8 mouse cellular contexts compared by ENCODE assay signal in the genomic region with DNA sequence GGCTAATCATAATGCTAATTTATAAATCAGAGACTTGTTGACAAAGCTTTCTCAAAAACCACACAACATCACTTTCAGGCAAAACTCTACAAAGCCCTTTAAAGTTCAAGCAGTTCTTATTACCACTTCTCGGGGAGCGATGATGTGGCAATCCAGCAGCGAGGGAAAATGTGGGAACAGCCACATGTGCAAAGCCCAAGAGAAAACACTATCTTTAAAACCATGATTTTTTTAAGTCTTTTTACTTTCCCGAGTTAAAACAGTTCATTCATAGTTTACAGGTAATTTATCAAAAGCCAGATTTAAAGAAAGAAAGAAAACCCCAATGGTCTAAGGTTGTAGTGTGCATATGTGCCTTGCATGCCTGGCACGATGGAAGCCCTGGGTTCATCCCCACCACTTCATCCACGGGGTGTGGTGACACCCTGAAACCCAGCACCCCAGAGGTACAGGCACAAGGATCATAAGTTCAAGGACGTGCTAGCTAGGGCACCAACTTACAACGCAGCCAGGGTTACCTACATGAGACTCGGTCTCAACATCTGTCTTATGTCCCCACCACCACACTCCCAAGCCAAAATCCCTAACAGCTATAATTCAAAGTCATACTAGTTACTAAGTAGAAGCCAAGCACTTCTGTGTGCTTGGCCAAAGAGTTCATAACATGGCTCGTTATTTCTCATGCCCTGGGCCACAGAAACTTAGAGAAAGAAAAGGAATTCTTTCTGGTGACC. TPM values are rescaled to one million over a fixed set of nuclear protein-coding genes. Genes with fewer than 3 reads are reported as not detected.
DNase-seq lines count a peak whose midpoint lies in the region; ATAC-seq and TF ChIP-seq lines count a peak whose summit lies in the region.

No protein-coding gene starts in this region.

- TF ChIP-seq POLR2A in lung, adult 2 months (IDR thresholded peaks at IDR 0.05; ENCODE audit: borderline replicate concordance, extremely low read depth, low read depth, low read length): no peak

- peak overlapping the region; percentile 64 for H3K4me2 ChIP-seq in embryonic facial prominence, embryonic 11.5 days (ENCODE audit: low read depth, low read length)
- peak overlapping the region; percentile 89 for H3K4me2 ChIP-seq in hindbrain, embryonic 14.5 days (replicated peaks)

- peaks cover 58% of the 10 kb centered on the region for H3K79me2 ChIP-seq in macrophage (ENCODE audit: inconsistent target)

- no peaks in the 10 kb centered on the region for H3K9me3 ChIP-seq in embryonic facial prominence, embryonic 11.5 days (replicated peaks; ENCODE audit: control insufficient read depth, low read length)
- no peaks in the 10 kb centered on the region for H3K9me3 ChIP-seq in hindbrain, embryonic 14.5 days (ENCODE audit: control insufficient read depth, low read length)

- no peak for TF ChIP-seq CTCF in lung, adult 2 months (IDR thresholded peaks at IDR 0.05; ENCODE audit: insufficient read depth, low read length)

- peaks cover 6% of the 10 kb centered on the region for H3K36me3 ChIP-seq in embryonic facial prominence, embryonic 11.5 days (replicated peaks; ENCODE audit: control insufficient read depth, insufficient read depth, low read depth, low read length)
- peaks cover 41% of the 10 kb centered on the region for H3K36me3 ChIP-seq in hindbrain, embryonic 14.5 days (replicated peaks; ENCODE audit: control insufficient read depth, insufficient read depth)
- H3K36me3 ChIP-seq in macrophage (ENCODE audit: inconsistent target): peaks cover 22% of the 10 kb centered on the region

- peak overlapping the region; percentile 96 for H3K9ac ChIP-seq in embryonic facial prominence, embryonic 11.5 days (replicated peaks; ENCODE audit: low read length)
- H3K9ac ChIP-seq in hindbrain, embryonic 14.5 days: peak overlapping the region; percentile 97

- no peaks in the 10 kb centered on the region for H3K27me3 ChIP-seq in embryonic facial prominence, embryonic 11.5 days (ENCODE audit: control insufficient read depth, insufficient read depth, low read length)
- no peaks in the 10 kb centered on the region for H3K27me3 ChIP-seq in hindbrain, embryonic 14.5 days (ENCODE audit: control insufficient read depth, insufficient read depth, low read length)

- 11% methylated on average over 10 of the region's 10 CpGs for WGBS in lung, adult 2 months
- WGBS in embryonic facial prominence, embryonic 11.5 days: 13% methylated on average over 10 of the region's 10 CpGs
- WGBS in hindbrain, embryonic 14.5 days: 16% methylated on average over 10 of the region's 10 CpGs
- WGBS in macrophage (ENCODE audit: missing documents): 3% methylated on average over 10 of the region's 10 CpGs

- peaks cover 3% of the 10 kb centered on the region for H3K4me1 ChIP-seq in lung, adult 2 months (ENCODE audit: control insufficient read depth, insufficient read depth, low read length)
- H3K4me1 ChIP-seq in embryonic facial prominence, embryonic 11.5 days (ENCODE audit: control insufficient read depth, insufficient read depth, low read length): no peaks in the 10 kb centered on the region
- peaks cover 8% of the 10 kb centered on the region for H3K4me1 ChIP-seq in hindbrain, embryonic 14.5 days (replicated peaks; ENCODE audit: control insufficient read depth, insufficient read depth, low read length)

- ATAC-seq in embryonic facial prominence, embryonic 11.5 days (replicated peaks; ENCODE audit: insufficient number of reproducible peaks, low FRiP score, low TSS enrichment, low read depth): no peak
- no peak for ATAC-seq in hindbrain, embryonic 14.5 days (ENCODE audit: low FRiP score)

- H3K4me3 ChIP-seq in lung, adult 2 months (replicated peaks; ENCODE audit: extremely low read depth, low read depth, low read length): peak overlapping the region; percentile 81
- H3K4me3 ChIP-seq in embryonic facial prominence, embryonic 11.5 days (ENCODE audit: low read depth, low read length): peak overlapping the region; percentile 96
- peak overlapping the region; percentile 98 for H3K4me3 ChIP-seq in hindbrain, embryonic 14.5 days (replicated peaks; ENCODE audit: low read length)
- peak overlapping the region; percentile 71 for H3K4me3 ChIP-seq in macrophage (ENCODE audit: inconsistent target)

- no peak for DNase-seq in lung, adult 2 months
- no peak for DNase-seq in lung, postnatal 25 days (ENCODE audit: low spot score)
- peak; percentile 23 for DNase-seq in embryonic facial prominence, embryonic 11.5 days (ENCODE audit: low spot score)
- DNase-seq in hindbrain, embryonic 14.5 days (ENCODE audit: low spot score): no peak
- DNase-seq in layer of hippocampus, postnatal 10 days (ENCODE audit: low spot score in 2 of 2): no peak
- no peak for DNase-seq in adrenal gland, adult 18-20 months (ENCODE audit: low spot score in 2 of 2)
- DNase-seq in right cerebral cortex, postnatal 25 days: no peak

- H3K27ac ChIP-seq in embryonic facial prominence, embryonic 11.5 days (replicated peaks; ENCODE audit: low read depth, low read length): no peak overlapping the region
- H3K27ac ChIP-seq in hindbrain, embryonic 14.5 days: no peak overlapping the region
- H3K27ac ChIP-seq in macrophage: peak overlapping the region; percentile 39

RNA-seq across cellular contexts. Expression of gene Ssr1, which starts 1.2 kb away (rescaled TPM):
- 7.7 and 13.8 TPM in 2 replicates for polyA plus RNA-seq in lung, adult 2 months (2012; rRNA removed)
- 128 and 137 TPM in 2 replicates for polyA plus RNA-seq in embryonic facial prominence, embryonic 11.5 days (2014; fragmentation: Nextera tagmentation; extraction: Ambion mirVana)
- polyA plus RNA-seq in hindbrain, embryonic 14.5 days (2014; fragmentation: Nextera tagmentation; extraction: Ambion mirVana): 67.8 and 74.8 TPM in 2 replicates
- total RNA-seq in macrophage (2018; cell fraction: chromatin; rRNA removed): 10 to 100 TPM in 17 of 26 experiments, 1 to 10 TPM in 9; 7.4 to 26.7 (median 12.6) TPM
- total RNA-seq in macrophage (2018; cell fraction: cytosol; rRNA removed): 10 to 100 TPM; 52.5 to 79.8 (median 70.5) TPM
- 10 to 100 TPM; 22.4 to 71.6 (median 44.4) TPM for total RNA-seq in macrophage (2018; cell fraction: nucleus; rRNA removed)
- 68.9 to 114 TPM (median 98.9 TPM) in 3 replicates for polyA plus RNA-seq in macrophage (2018)
- total RNA-seq in layer of hippocampus, postnatal 10 days (2021): 10 to 100 TPM; 81.6 to 91.7 TPM
- total RNA-seq in adrenal gland, adult 18-20 months (2021): 100 to 1,000 TPM; 116 to 173 TPM

RNA-seq across cellular contexts. Expression of gene Riok1, which starts 44.0 kb away (rescaled TPM):
- polyA plus RNA-seq in lung, adult 2 months (2012; rRNA removed): 15.5 and 16.7 TPM in 2 replicates
- polyA plus RNA-seq in embryonic facial prominence, embryonic 11.5 days (2014; fragmentation: Nextera tagmentation; extraction: Ambion mirVana): 49.4 and 54.9 TPM in 2 replicates
- polyA plus RNA-seq in hindbrain, embryonic 14.5 days (2014; fragmentation: Nextera tagmentation; extraction: Ambion mirVana): 40.1 and 44.0 TPM in 2 replicates
- total RNA-seq in macrophage (2018; cell fraction: chromatin; rRNA removed): 100 to 1,000 TPM in 19 of 26 experiments, 10 to 100 TPM in 7; 51.5 to 181 (median 118) TPM
- total RNA-seq in macrophage (2018; cell fraction: cytosol; rRNA removed): 10 to 100 TPM in 25 of 26 experiments, 1 to 10 TPM in 1; 9.5 to 21.7 (median 15.4) TPM
- total RNA-seq in macrophage (2018; cell fraction: nucleus; rRNA removed): 10 to 100 TPM; 31.5 to 97.1 (median 54.6) TPM
- polyA plus RNA-seq in macrophage (2018): 13.6 to 19.2 TPM (median 18.8 TPM) in 3 replicates
- total RNA-seq in layer of hippocampus, postnatal 10 days (2021): 10 to 100 TPM; 28.4 to 28.5 TPM
- total RNA-seq in adrenal gland, adult 18-20 months (2021): 10 to 100 TPM; 26.4 to 29.9 TPM

RNA-seq across cellular contexts. Expression of gene Cage1, which starts 44.1 kb away (rescaled TPM):
- 0.05 and 0.33 TPM in 2 replicates for polyA plus RNA-seq in lung, adult 2 months (2012; rRNA removed)
- polyA plus RNA-seq in embryonic facial prominence, embryonic 11.5 days (2014; fragmentation: Nextera tagmentation; extraction: Ambion mirVana): 0.48 and 1.2 TPM in 2 replicates
- polyA plus RNA-seq in hindbrain, embryonic 14.5 days (2014; fragmentation: Nextera tagmentation; extraction: Ambion mirVana): 2.4 and 3.4 TPM in 2 replicates
- total RNA-seq in macrophage (2018; cell fraction: chromatin; rRNA removed): 1 to 10 TPM in 7 of 26 experiments, under 1 TPM in 14, not detected in 5; 0.23 to 2.2 (median 0.87) TPM
- under 1 TPM; 0.08 to 0.67 (median 0.29) TPM for total RNA-seq in macrophage (2018; cell fraction: cytosol; rRNA removed)
- total RNA-seq in macrophage (2018; cell fraction: nucleus; rRNA removed): 1 to 10 TPM in 5 of 26 experiments, under 1 TPM in 15, not detected in 6; 0.19 to 1.5 (median 0.58) TPM
- polyA plus RNA-seq in macrophage (2018): 0.20 to 0.50 TPM (median 0.40 TPM) in 3 replicates
- 1 to 10 TPM; 2.0 to 3.1 TPM for total RNA-seq in layer of hippocampus, postnatal 10 days (2021)
- total RNA-seq in adrenal gland, adult 18-20 months (2021): 1 to 10 TPM; 1.7 to 3.6 TPM
